ENCODE assay signal across 8 mouse cellular contexts in the genomic region with DNA sequence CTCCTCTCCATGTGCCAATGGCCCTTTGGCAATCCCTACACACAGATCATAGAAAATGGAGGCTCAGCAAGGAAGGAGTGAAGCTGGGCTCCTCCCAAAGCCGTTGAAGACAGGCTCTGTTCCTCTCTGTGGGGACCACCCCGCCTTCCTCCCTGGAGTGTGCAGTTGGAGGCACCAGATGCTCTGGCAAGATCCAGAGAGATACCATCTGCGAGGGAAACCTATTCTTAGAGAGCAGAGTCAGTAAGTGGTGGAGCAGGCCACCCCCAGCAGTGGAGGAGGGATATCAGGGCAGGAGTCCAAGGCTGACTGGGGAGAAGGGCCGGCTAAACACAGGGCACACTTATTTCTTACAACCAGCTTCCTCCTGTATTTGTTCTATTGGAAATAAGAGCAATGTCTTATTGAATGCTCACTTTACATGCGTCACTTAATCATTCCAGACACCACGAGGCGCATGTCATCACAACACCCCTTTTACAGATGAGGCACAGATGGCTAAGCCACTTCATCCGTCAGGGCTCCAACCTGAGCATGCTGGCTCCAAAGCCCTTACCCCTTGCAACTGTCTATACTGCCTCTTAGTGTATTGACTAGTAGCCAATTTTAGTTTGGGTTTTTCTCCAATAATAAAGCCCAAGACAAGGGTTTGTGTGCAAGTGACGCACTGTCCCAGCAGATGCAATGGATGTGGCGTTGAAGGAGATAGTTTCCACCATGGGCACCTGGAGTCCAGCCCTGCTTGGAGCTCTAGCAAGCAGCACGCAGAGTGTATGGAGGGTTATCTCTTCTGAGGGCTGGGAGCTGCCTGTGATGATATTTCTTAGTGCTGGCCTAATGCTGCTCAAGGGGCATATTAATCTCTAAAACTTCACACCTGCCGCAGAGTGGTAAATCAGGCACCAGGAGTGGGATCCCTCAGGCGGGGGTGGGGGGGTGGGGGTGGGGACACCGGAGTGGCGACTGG. TPM values are rescaled to one million over a fixed set of nuclear protein-coding genes. Genes with fewer than 3 reads are reported as not detected.
DNase-seq lines count a peak whose midpoint lies in the region; ATAC-seq and TF ChIP-seq lines count a peak whose summit lies in the region.

No protein-coding gene starts in this region.

- H3K27ac ChIP-seq in lung, embryonic 15.5 days, result 0 out of 2 replicates have a peak overlapping the region, but pooled peaks have one; percentile 29
- no peak overlapping the region; the same call in 1 of the 2 replicates for H3K27ac ChIP-seq in embryonic facial prominence, embryonic 14.5 days (replicated peaks; ENCODE audit: low read depth, low read length)
- no peak overlapping the region for H3K27ac ChIP-seq in liver, postnatal 0 days (ENCODE audit: low read depth)

- TF ChIP-seq CTCF in liver, postnatal 0 days (IDR thresholded peaks at IDR 0.05; ENCODE audit: low read depth), result no peak

- H3K4me2 ChIP-seq in lung, embryonic 15.5 days, result no peak overlapping the region
- no peak overlapping the region for H3K4me2 ChIP-seq in embryonic facial prominence, embryonic 14.5 days (ENCODE audit: low read depth, low read length)
- no peak overlapping the region for H3K4me2 ChIP-seq in liver, postnatal 0 days (ENCODE audit: low read depth, low read length)

- peaks cover 11% of the 10 kb centered on the region; the same call in 1 of the 2 replicates for H3K36me3 ChIP-seq in lung, embryonic 15.5 days
- H3K36me3 ChIP-seq in embryonic facial prominence, embryonic 14.5 days (ENCODE audit: control insufficient read depth, insufficient read depth, low read length), result peaks cover 12% of the 10 kb centered on the region; the same call in 1 of the 2 replicates
- peaks cover 23% of the 10 kb centered on the region for H3K36me3 ChIP-seq in liver, postnatal 0 days (replicated peaks; ENCODE audit: insufficient read depth, low read length)

- ATAC-seq in lung, embryonic 15.5 days (ENCODE audit: borderline replicate concordance, extremely low read depth, low FRiP score, low TSS enrichment), result peak; percentile 37; the same call in 1 of the 2 replicates
- peak; percentile 81 for ATAC-seq in embryonic facial prominence, embryonic 14.5 days (ENCODE audit: low read depth)
- ATAC-seq in liver, postnatal 0 days, result peak; percentile 49
- ATAC-seq in CD4-positive, CD25-positive, alpha-beta regulatory T cell, adult 4 months, result no peak

- 44% methylated on average over 15 of the region's 15 CpGs for WGBS in lung, embryonic 15.5 days
- 53% methylated on average over 15 of the region's 15 CpGs for WGBS in embryonic facial prominence, embryonic 14.5 days
- 56% methylated on average over 15 of the region's 15 CpGs for WGBS in liver, postnatal 0 days (ENCODE audit: insufficient replicate concordance)

- H3K4me1 ChIP-seq in lung, embryonic 15.5 days, result peaks cover 11% of the 10 kb centered on the region; the same call in 1 of the 2 replicates
- H3K4me1 ChIP-seq in embryonic facial prominence, embryonic 14.5 days (ENCODE audit: control insufficient read depth, insufficient read depth, low read length), result 0 out of 2 replicates have a peak, but pooled peaks cover 12% of the 10 kb centered on the region
- no peaks in the 10 kb centered on the region for H3K4me1 ChIP-seq in liver, postnatal 0 days (ENCODE audit: insufficient read depth)

- no peak for DNase-seq in lung, postnatal 36 days
- peak; percentile 86 for DNase-seq in embryonic facial prominence, embryonic 14.5 days (ENCODE audit: low spot score)
- DNase-seq in layer of hippocampus, adult 18-20 months (ENCODE audit: low spot score in 2 of 2), result peak; percentile 95 to 97
- no peak for DNase-seq in liver, postnatal 0 days
- no peak for DNase-seq in spleen, postnatal 4 days (ENCODE audit: low spot score in 2 of 2)
- no peak for DNase-seq in embryo, embryonic 9.5 days (ENCODE audit: extremely low spot score)

- H3K4me3 ChIP-seq in lung, embryonic 15.5 days, result no peak overlapping the region
- no peak overlapping the region for H3K4me3 ChIP-seq in embryonic facial prominence, embryonic 14.5 days (ENCODE audit: low read depth, low read length)
- H3K4me3 ChIP-seq in liver, postnatal 0 days (ENCODE audit: low read depth, low read length), result no peak overlapping the region

- H3K9ac ChIP-seq in lung, embryonic 15.5 days, result no peak overlapping the region
- no peak overlapping the region for H3K9ac ChIP-seq in embryonic facial prominence, embryonic 14.5 days (ENCODE audit: low read depth, low read length)
- H3K9ac ChIP-seq in liver, postnatal 0 days (replicated peaks), result no peak overlapping the region

- no peaks in the 10 kb centered on the region for H3K27me3 ChIP-seq in lung, embryonic 15.5 days
- no peaks in the 10 kb centered on the region for H3K27me3 ChIP-seq in embryonic facial prominence, embryonic 14.5 days (replicated peaks; ENCODE audit: control insufficient read depth, insufficient read depth, low read length)
- H3K27me3 ChIP-seq in liver, postnatal 0 days (ENCODE audit: insufficient read depth, low read length), result no peaks in the 10 kb centered on the region

- no peaks in the 10 kb centered on the region for H3K9me3 ChIP-seq in lung, embryonic 15.5 days
- no peaks in the 10 kb centered on the region for H3K9me3 ChIP-seq in embryonic facial prominence, embryonic 14.5 days (ENCODE audit: control insufficient read depth, low read length)
- H3K9me3 ChIP-seq in liver, postnatal 0 days (ENCODE audit: low read length), result no peaks in the 10 kb centered on the region

- TF ChIP-seq EP300 in liver, postnatal 0 days (IDR thresholded peaks at IDR 0.05; ENCODE audit: low read depth), result no peak

RNA-seq across cellular contexts. Expression of a gene that starts 14.5 kb away (rescaled TPM):
- 28.1 and 31.2 TPM in 2 replicates for polyA plus RNA-seq in lung, embryonic 15.5 days (2015; fragmentation: Nextera tagmentation; extraction: Ambion mirVana)
- 8.8 and 10.5 TPM in 2 replicates for polyA plus RNA-seq in embryonic facial prominence, embryonic 14.5 days (2014; fragmentation: Nextera tagmentation; extraction: Ambion mirVana)
- 1 to 10 TPM; 4.4 to 4.7 TPM for total RNA-seq in layer of hippocampus, adult 18-20 months (2021)
- 7.3 and 7.4 TPM in 2 replicates for polyA plus RNA-seq in liver, postnatal 0 days (2015; fragmentation: Nextera tagmentation; extraction: Ambion mirVana)
- 1 to 10 TPM in 1 of 2 experiments, under 1 TPM in 1; 0.42 to 1.5 TPM for polyA plus RNA-seq in CD4-positive, CD25-positive, alpha-beta regulatory T cell, adult 4 months (2017; shearing (Covaris generic))

RNA-seq across cellular contexts. Expression of a gene that starts 19.3 kb away (rescaled TPM):
- polyA plus RNA-seq in lung, embryonic 15.5 days (2015; fragmentation: Nextera tagmentation; extraction: Ambion mirVana), result 26.4 and 29.1 TPM in 2 replicates
- 24.1 and 26.9 TPM in 2 replicates for polyA plus RNA-seq in embryonic facial prominence, embryonic 14.5 days (2014; fragmentation: Nextera tagmentation; extraction: Ambion mirVana)
- total RNA-seq in layer of hippocampus, adult 18-20 months (2021), result 10 to 100 TPM in 1 of 2 experiments, 1 to 10 TPM in 1; 10.0 to 10.8 TPM
- polyA plus RNA-seq in liver, postnatal 0 days (2015; fragmentation: Nextera tagmentation; extraction: Ambion mirVana), result 64.2 and 68.5 TPM in 2 replicates
- polyA plus RNA-seq in CD4-positive, CD25-positive, alpha-beta regulatory T cell, adult 4 months (2017; shearing (Covaris generic)), result 10 to 100 TPM; 15.4 to 20.9 TPM

RNA-seq across cellular contexts. Expression of a gene that starts 25.5 kb away (rescaled TPM):
- 2.1 and 2.9 TPM in 2 replicates for polyA plus RNA-seq in lung, embryonic 15.5 days (2015; fragmentation: Nextera tagmentation; extraction: Ambion mirVana)
- polyA plus RNA-seq in embryonic facial prominence, embryonic 14.5 days (2014; fragmentation: Nextera tagmentation; extraction: Ambion mirVana), result 2.4 and 3.9 TPM in 2 replicates
- total RNA-seq in layer of hippocampus, adult 18-20 months (2021), result 10 to 100 TPM; 20.9 to 26.5 TPM
- 0.13 and 0.19 TPM in 2 replicates for polyA plus RNA-seq in liver, postnatal 0 days (2015; fragmentation: Nextera tagmentation; extraction: Ambion mirVana)
- under 1 TPM; 0.30 to 0.47 TPM for polyA plus RNA-seq in CD4-positive, CD25-positive, alpha-beta regulatory T cell, adult 4 months (2017; shearing (Covaris generic))

RNA-seq across cellular contexts. Expression of a gene that starts 28.9 kb away (rescaled TPM):
- 1.0 TPM in 2 replicates for polyA plus RNA-seq in lung, embryonic 15.5 days (2015; fragmentation: Nextera tagmentation; extraction: Ambion mirVana)
- polyA plus RNA-seq in embryonic facial prominence, embryonic 14.5 days (2014; fragmentation: Nextera tagmentation; extraction: Ambion mirVana), result 1.2 TPM in 2 replicates
- total RNA-seq in layer of hippocampus, adult 18-20 months (2021), result 10 to 100 TPM in 1 of 2 experiments, 1 to 10 TPM in 1; 9.4 to 10.6 TPM
- 0.75 and 0.85 TPM in 2 replicates for polyA plus RNA-seq in liver, postnatal 0 days (2015; fragmentation: Nextera tagmentation; extraction: Ambion mirVana)
- under 1 TPM; 0.39 to 0.93 TPM for polyA plus RNA-seq in CD4-positive, CD25-positive, alpha-beta regulatory T cell, adult 4 months (2017; shearing (Covaris generic))

RNA-seq across cellular contexts. Expression of a gene that starts 29.0 kb away (rescaled TPM):
- polyA plus RNA-seq in lung, embryonic 15.5 days (2015; fragmentation: Nextera tagmentation; extraction: Ambion mirVana), result not detected in 2 replicates
- 0.77 TPM in 1 of 2 replicates, not detected in the other for polyA plus RNA-seq in embryonic facial prominence, embryonic 14.5 days (2014; fragmentation: Nextera tagmentation; extraction: Ambion mirVana)
- total RNA-seq in layer of hippocampus, adult 18-20 months (2021), result not detected
- polyA plus RNA-seq in liver, postnatal 0 days (2015; fragmentation: Nextera tagmentation; extraction: Ambion mirVana), result 0.40 and 0.45 TPM in 2 replicates
- not detected for polyA plus RNA-seq in CD4-positive, CD25-positive, alpha-beta regulatory T cell, adult 4 months (2017; shearing (Covaris generic))

Comparison
In these comparisons a context has a peak if more than half of its experiments do, and no peak if none do; other contexts are left out.
1. DNase-seq: peak in embryonic facial prominence, embryonic 14.5 days (single experiment) and layer of hippocampus, adult 18-20 months (2 of 2); none in lung, postnatal 36 days (single experiment), liver, postnatal 0 days (single experiment), spleen, postnatal 4 days (0 of 2) and embryo, embryonic 9.5 days (single experiment).